Mouse (Mus musculus) forelimb bud, embryonic 11.5 days (tissue): Measurements from ENCODE around the gene Gnb2.

ENCODE experiments used
- DNase-seq: peaks from one replicate; pipeline ENCODE4 v3.0.0-alpha.2; 2012; ENCODE audit warnings: low read depth, low spot score

Gene Gnb2

GRCm38 (mm10) chr5:137533117-137533827, at the start of gene Gnb2, which contains the start of gene Epo:
Gene Gnb2 (minus strand): TSS chr5:137533510.
Gene Epo (minus strand): TSS chr5:137533242.
- peak; percentile 98 for DNase-seq

DNA sequence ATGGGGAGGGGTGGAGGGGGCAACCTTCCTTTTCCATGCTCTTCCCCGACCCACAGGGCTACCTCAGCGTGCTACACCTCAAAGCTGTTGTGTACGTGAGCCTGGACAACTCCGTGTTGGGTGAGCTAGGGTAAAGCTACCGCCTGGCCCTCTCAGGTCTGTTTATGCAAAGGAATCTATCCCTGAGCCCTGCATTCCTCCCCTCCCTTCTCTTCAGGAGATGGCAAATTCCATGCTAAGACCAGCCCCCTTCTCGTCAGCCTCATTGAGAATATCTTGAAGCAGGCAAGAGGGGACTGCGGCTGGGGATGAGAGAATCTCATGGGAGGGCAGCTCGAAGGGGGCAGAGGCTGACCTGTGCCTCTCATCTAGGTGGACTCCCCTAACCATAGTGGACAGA, 49.4 kb upstream of the Gnb2 start:
- DNase-seq, result no peak

DNA sequence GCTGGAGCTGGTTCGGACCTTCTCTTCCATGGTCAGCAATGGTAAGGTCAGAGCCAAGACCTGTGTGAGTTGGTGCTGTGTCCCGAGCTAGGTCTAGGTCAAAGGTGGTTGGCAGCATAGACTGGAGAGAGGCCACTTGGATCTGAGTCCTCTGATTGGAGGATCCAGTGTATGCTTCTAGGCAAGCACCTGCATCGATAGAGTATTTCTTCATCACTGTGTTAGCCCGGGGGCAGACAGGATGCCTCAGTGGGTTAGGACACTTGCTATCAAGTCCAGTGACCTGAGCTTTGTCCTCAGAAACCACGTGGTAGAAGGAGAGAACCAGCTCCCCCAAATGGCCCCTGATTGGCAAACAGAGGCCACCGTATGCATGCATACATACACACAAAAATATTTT, 46.9 kb upstream of the Gnb2 start:
- DNase-seq, result no peak

DNA sequence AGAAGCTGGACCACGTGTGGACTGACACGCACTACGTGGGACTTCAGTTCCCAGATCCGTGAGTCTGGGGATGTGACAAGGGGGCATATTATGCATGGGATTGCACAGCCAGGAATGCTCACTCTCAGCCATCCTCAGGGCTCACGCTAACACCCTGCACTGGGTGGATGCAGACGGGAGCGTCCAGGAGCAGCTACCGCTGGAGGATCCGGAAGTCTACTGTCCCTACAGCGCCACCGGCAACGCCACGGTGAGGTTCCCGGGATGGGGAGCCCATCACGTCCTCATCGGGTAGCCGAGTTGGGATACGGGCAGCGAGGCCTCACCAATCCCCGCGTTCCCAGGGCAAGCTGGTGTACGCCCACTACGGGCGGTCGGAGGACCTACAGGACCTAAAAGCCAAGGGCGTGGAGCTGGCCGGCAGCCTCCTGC, 41.2 kb upstream of the Gnb2 start:
- DNase-seq, result no peak

- no peak for DNase-seq
Measured at GRCm38 (mm10) chr5:137570691-137571586, 37.6 kb upstream of the Gnb2 start.

DNA sequence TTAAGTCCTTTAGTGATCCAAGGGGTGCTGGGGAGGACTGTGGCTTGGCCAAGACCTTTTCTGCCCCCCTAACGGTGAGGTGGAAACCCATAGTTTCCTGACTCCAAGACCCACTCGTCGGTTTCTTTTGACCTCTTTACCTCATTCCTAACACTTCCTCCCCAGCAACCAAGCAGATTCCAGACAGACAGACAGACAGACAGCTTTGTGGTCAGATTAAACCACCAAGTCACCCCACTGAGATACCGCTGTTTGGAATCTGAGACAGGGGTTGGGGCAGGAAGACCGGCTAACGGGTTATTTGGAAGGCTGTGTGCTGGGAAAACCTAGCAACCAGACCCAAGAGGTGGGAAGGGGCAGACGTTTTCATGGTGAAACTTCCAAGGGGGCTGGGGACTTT, 36.9 kb upstream of the Gnb2 start:
- DNase-seq, result no peak

DNA sequence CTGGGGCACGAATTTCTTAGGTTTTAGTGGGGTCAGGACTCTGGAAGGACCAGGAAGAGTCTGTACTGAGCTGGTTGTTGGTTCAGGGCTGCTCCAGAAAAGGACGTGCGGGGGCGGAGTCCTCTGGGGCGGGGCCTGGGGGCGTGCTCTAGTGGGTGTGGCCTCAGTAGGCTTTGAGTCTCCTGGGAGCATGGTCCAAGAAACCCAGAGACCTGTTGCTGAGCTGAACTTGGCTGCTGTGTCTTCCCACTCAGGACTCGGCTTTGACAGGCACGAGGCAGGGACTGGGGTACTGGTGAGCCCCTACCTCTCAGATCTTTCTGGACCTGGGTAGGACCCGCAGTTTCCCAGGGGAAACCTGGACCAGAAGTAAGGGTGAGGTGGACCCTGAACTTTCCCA, 36.4 kb upstream of the Gnb2 start, which contains the start of gene Tfr2:
TSS of gene Tfr2 (plus strand) at position 176 of the 400 bp plus-strand sequence.
- DNase-seq, result no peak

DNA sequence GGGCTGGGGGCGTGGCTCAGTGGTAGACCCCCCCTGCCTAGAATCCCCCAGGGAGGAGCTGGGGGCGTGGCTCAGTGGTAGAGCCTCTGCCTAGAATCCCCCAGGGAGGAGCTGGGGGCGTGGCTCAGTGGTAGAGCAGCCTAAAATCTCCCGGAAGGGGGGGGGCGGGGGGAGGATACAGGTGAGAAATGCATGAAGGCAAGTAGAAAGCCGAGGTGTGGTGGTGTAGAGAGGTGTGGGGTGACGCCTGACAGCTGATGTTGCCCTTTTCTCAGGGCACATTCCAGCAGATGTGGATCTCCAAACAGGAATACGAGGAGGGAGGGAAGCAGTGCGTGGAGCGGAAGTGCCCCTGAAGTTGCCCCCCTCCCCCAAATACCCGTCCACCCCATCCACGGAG, 35.7 kb upstream of the Gnb2 start:
- DNase-seq, result no peak

GRCm38 (mm10) chr5:137568223-137568798, 35.0 kb upstream of the Gnb2 start:
- DNase-seq, result no peak

GRCm38 (mm10) chr5:137566416-137566815, 33.1 kb upstream of the Gnb2 start:
- DNase-seq, result no peak

- DNase-seq, result no peak
Measured at GRCm38 (mm10) chr5:137565744-137566143, 32.4 kb upstream of the Gnb2 start.

- DNase-seq, result no peak
Measured at GRCm38 (mm10) chr5:137562965-137563364, 29.7 kb upstream of the Gnb2 start.

DNA sequence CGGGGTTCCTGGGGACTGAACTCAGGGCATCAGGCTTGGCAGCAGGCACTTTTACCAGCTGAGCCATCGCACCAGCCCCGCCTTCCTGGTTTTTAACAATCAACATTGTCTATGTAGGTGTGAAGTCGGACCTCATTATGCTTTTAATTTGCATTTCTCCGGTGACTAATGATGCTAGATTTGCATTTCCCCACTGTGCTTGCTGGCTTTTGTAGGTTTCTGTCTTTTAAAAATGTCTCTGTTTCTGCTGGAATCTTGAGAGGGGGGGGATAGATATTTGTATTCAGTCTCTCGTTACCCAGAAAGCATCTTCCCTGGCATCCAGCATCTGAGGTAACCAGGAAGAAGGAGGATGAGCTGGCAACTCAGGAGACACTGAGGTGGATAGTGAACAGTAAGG, 28.2 kb upstream of the Gnb2 start:
- no peak for DNase-seq

DNA sequence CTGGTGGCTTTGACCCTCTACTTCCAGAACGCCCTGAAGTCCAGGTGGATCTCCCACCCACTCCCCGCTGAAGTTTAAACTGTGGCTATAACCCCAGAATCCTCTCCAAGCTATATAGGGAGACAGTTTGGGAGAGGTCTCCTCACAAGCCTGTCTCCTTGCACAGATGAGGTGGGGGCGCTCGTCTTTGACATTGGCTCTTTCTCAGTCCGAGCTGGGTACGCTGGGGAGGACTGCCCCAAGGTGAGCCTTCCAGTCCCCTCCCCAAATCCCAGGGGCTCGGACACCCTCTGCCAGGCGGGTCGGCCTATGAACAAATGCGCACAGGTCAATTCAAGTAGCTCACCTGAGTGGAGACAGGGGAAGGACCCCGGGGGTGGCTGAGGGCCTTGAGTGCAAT, 20.6 kb upstream of the Gnb2 start:
- no peak for DNase-seq

- peak; percentile 48 for DNase-seq
Measured at GRCm38 (mm10) chr5:137553411-137553837, 20.1 kb upstream of the Gnb2 start, which contains the start of gene Actl6b. Gene Actl6b (plus strand): TSS chr5:137553517.

- no peak for DNase-seq
Measured at GRCm38 (mm10) chr5:137553000-137553399, 19.7 kb upstream of the Gnb2 start.

- DNase-seq, result no peak
Measured at GRCm38 (mm10) chr5:137551119-137551518, 17.8 kb upstream of the Gnb2 start.

DNA sequence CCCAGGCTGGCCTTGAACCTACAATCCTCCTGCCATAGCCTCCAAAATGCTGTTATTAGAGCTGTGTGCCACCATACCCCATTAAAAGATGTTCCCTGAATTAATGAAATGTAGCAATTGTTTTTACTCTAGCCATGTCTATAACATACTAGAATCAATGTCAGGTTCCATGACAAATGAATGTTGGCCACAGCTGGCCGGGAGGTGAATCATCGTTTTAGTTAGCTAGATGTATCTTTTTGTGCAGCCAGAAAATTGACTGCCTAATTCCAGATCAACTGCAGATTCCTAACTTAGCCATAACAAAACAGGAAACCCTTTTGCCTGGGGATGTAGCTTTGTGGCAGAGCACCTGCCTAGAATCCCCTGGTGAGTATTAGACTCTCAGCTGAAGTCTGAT, 16.5 kb upstream of the Gnb2 start:
- no peak for DNase-seq

DNA sequence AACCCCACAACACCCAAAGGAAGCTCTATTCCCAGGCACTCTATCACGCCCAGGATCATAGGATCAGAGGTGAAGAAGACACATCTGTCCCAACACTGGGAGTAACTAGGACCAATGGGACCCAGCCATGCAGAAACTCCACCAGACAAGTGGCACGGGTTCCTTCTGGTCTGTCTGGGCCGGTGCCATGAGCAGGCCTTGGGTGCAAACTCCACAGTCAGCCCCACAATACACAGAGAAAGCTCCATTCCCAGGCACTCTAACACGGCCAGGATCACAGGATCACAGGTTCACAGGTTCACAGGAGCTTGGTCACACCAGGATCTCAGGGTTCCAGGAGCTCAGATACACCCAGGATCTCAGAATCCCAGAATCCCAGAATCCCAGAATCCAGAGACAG, 12.3 kb upstream of the Gnb2 start:
- no peak for DNase-seq

DNA sequence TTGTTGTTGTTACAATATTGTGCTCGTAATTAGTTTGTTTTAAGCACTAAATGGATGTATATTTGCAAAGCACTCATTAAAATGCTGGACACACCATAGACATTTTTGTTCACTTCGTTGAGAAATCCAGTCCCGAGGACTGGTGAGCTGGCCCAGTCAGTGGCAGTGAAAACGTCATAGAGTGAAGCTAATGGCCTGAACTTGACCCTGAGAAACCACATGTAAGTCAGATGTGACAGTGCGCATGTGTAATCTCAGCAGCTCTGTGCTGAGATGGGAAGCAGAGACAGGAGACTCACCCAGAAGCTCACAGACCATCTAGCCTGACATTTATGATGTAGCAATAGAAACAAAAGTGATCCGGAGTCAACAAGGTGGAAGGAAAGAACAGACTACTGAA, 11.6 kb upstream of the Gnb2 start:
- DNase-seq, result no peak

GRCm38 (mm10) chr5:137541768-137542540, 8.6 kb upstream of the Gnb2 start:
- no peak for DNase-seq
